Mouse (Mus musculus): ENCODE measurements at regions not wholly inside any gene's neighbourhood (a gene's known extent, or its start where the extent isn't known, plus 50 kb on each side); places are given as distances from the start of the nearest gene placed in this dataset.

DNA sequence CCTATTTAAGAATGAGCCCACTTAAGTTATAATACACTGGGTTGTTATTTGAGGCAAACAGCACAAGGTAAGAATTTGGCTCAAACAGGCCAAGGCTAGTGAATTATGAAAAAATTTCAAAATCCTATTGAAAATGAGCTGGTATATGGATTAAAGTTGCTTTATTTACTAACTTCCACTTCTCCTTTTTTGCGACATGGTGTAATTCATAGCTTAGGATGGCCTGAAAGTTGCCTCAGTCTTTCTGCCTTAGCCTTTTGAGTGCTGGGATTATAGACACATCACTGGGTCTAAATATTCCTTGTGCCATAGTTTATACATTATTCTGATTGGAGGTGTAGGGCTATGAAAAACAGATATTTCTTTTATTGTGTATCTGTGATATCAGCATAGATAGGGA, 81.9 kb downstream of the Edem1 start:
- DNase-seq (ENCODE audit: low spot score in 2 of 2), result no peak

DNA sequence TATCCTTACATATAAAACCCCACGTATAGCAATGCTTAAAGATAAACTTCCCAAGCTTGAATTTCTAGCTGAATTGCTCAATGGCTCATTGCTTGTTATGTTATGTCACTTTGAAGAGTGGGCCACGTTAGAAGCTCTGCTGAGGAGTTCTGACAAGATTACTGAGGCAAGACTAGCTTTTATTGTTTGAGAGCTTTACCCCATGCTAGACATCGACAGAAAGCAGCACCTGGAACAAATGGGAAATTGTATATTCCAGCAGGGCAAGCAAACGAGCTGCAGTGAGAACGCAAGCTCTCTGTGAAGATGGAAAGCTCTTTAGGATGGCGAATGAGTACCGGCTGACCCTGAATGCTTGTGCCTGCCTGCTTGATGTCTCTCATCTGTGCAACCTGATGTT, 84.1 kb downstream of the Edem1 start:
- DNase-seq (ENCODE audit: low spot score in 2 of 2), result no peak

DNA sequence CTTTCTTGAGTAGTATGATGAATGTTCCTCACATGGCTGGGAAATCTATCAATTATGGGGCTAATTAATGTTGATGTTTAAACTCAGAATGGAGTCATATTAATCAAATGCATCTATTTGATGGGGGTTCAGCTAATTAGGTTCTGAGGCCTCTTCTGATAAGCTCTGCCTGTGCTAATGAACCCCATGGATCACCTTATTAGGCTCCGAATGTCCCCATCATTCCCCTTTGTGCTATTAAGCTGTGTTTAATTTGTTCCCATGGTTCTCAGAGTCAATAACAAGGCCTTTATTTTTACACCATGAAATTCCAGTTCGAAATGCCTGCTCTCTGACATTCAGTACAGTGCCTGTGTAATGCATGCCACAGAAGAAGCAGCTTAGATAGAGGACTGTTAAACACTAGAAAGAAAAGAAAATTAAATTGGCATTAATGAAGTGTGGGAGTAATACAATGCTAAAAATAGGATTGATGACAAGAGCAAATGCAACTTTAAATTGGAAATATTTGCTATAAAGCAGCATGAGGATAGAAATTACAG, 91.0 kb downstream of the Edem1 start:
- no peak for DNase-seq (ENCODE audit: low spot score in 2 of 2)

DNA sequence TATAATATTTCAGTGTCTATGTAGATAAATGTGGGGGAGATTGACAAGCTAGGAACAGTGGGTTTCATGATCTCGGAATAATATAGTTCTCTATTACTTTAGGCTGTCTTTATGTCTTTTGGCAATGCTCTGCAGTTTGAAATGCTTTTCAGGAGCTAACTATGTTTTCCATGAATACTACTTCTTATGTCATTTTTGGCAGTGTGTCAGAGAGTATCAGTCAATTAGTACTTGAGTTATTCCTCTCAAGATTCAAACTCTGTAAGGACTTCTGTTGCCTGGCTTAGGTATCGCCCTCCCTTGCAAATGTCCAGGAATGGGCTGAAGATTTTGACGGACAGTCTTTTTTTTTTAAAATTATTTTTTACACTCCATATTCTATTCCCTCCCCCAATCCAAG, 92.7 kb downstream of the Edem1 start:
- DNase-seq (ENCODE audit: low spot score in 2 of 2), result no peak

DNA sequence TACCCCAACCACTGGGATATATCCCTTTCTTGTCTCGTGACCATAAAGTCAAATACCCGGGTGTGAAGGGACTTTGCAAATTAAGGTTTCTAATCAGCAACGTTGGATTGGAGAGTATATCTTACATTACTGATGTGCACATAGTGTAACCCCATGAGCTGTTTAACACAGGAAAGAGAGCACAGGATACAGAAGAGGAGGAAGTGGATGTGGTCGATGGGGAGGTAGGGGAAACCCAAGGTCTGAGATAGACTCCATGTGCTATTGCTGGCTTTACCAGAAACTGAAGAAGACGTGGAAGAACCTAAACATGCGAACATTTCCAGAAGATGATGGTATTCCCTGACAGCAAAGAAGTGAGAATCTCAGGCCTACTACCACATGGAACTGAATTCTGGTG, 94.1 kb downstream of the Edem1 start:
- no peak for DNase-seq (ENCODE audit: low spot score in 2 of 2)

- DNase-seq (ENCODE audit: low spot score in 2 of 2), result peak; percentile 11 to 26
Measured at GRCm38 (mm10) chr6:108928981-108929380, 100.5 kb downstream of the Edem1 start.

GRCm38 (mm10) chr6:108938646-108939045, 110.2 kb downstream of the Edem1 start:
- DNase-seq (ENCODE audit: low spot score in 2 of 2), result no peak

- DNase-seq (ENCODE audit: low spot score in 2 of 2), result no peak
Measured at GRCm38 (mm10) chr6:108942288-108942687, 113.8 kb downstream of the Edem1 start.

GRCm38 (mm10) chr6:108952389-108952788, 123.9 kb downstream of the Edem1 start:
- DNase-seq (ENCODE audit: low spot score in 2 of 2), result no peak

- DNase-seq (ENCODE audit: low spot score in 2 of 2), result no peak
Measured at GRCm38 (mm10) chr6:108962810-108963209, 134.4 kb downstream of the Edem1 start.

- DNase-seq (ENCODE audit: low spot score in 2 of 2), result peak; percentile 44 to 54
Measured at GRCm38 (mm10) chr6:108963295-108963694, 134.9 kb downstream of the Edem1 start.

GRCm38 (mm10) chr6:108969477-108970176, 141.2 kb downstream of the Edem1 start:
- DNase-seq (ENCODE audit: low spot score in 2 of 2), result no peak

DNA sequence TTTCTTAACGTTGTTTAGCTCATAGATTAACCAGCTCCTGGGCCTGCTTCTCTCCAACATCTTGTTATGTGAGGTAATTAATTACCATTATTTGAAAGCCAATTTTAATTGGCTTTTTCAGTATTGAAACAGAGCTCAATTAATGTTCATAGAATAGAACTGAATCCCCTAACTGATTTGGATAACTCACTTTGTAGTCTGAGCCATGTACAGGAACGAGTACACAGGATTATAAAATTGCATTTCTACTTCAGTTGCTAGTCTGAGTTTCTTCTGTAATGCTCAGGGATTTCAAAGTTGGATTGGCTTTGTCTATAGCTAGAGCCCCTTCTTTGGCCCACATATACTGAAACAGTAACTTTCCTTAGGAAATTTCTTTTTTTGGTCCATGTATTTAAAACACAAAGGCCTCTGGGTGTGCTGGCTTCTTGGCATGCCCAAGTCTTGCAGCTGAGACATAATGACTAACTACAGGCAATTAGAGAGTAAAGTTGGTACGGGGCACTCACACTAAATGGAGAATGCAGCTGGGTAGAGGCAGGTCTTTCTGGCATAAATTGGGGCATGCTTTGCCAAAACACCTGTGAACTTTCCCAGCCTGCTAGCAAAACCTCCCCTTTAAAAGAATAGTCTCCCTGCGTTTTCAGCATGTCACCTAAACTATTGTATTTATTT, 143.1 kb downstream of the Edem1 start:
- no peak for DNase-seq (ENCODE audit: low spot score in 2 of 2)

DNA sequence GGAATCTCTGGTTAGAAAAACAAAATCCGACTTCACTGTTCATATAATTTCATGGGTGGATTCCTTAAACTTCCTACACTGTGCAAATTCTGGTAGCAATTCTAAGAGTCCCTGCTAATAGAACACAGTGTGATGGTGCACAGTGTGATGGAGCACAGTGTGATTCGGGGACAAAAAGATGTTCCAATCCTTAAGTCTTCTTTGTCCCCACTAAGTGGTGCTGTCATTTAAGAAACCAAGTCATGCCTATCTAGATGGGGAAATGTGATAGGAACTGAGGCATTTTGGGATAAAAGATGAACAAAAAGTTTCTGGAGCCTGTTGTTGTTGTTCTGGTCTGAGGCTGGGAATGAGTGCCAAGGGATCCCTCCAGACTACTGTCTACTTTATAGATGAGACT, 145.3 kb downstream of the Edem1 start:
- DNase-seq (ENCODE audit: low spot score in 2 of 2), result no peak

DNA sequence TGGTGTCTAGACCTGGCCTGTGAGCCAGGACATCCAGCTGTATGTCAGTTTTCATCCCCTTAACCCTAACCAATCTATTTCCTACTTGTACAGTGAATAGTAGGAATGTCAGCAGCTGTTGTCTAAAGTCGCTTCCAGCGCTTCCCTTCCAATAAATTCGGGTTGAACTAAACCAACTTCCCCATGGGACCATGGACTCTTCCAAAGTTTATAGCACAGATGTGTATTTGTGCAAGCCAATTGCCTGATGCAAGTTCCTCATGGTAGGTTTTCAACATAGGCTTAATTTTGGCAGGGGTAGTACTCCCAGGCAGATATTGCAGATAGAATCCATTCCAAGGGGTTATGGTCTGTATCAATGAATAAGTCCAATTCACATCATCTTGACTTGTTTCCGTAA, 161.1 kb downstream of the Edem1 start:
- DNase-seq (ENCODE audit: low spot score in 2 of 2), result no peak

DNA sequence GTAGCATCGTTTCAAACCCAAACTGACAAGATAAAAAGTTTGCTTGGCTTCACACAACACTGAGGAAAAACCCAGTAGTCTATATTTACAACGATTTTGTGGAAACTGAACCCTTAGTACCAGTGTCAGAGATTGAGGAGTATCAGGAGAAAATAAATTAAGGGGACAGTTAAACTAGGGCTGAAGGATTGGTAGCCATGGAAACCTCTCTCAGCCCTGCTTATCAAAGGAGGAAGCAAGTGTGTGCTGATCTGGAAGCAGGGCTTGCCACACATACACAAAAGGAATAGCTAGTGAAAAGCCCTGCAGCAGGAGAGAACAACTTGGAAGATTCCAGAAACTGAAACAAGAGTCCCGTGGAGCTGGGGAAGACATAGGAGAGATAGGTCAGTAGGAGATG, 165.3 kb downstream of the Edem1 start:
- no peak for DNase-seq (ENCODE audit: low spot score in 2 of 2)

GRCm38 (mm10) chr6:109004443-109004842, 176.0 kb downstream of the Edem1 start:
- no peak for DNase-seq (ENCODE audit: low spot score in 2 of 2)

DNA sequence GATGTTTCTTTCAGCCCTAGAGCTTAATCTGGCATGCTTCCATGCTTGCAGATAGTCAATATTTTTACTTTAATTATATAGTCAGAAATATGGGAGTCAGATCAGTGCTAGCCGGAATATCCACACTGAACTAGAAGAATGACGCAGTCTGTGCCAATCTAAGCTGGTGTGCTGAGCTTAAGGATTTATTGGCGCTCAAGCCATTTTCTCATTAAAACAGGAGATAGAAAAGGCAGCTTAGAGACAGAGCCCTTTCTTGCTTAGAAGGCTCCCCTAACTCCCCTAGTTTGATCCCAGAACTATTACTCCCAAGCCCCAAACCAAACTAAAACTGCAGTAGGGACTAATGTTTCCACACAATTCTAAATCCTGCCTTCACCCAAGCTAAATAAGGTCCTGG, 180.9 kb downstream of the Edem1 start:
- no peak for DNase-seq (ENCODE audit: low spot score in 2 of 2)

DNA sequence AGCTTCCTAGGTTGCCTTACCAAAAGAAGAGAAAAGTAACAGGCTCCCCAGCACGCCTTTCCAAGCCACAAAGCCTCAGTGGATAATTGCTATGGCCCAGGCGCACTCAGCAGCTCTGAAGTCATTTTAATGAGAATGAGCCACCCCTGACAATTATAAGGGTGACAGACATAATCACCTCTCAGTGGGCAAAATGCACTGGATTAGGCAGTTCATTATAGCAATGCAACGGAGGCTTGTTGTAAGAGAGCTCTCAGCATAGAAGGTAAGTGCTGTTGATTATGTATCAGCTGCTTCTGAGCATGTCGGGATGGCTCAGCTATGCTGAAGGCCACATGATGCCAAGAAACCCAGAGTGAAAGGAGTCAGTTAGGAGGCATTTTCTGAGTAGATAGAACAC, 181.4 kb downstream of the Edem1 start:
- no peak for DNase-seq (ENCODE audit: low spot score in 2 of 2)

DNA sequence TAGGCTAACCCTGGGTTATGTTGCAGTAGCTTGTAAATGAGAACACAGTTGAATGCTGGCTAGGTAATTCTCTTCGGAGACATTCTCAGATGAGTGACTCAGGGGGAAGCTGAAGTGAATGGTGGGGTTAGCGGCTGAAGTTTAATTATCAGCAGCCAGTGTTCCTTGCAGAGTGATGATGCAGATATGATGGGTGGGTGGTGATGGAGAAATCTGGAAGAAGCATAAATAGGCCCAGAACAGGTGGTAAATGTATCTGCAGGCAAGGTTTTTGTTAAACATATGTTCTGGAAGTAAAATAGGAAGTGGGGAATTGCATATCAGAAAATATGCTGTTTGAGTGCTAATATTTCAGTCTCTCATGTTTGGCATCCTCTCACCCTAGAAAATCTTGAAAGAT, 191.3 kb downstream of the Edem1 start:
- peak; percentile 8 to 33 for DNase-seq (ENCODE audit: low spot score in 2 of 2)

Data from right cerebral cortex, postnatal 36 days (tissue).